Mouse (Mus musculus) heart, adult 18-20 months (tissue): ENCODE results near the gene Emc1. TPM values are rescaled to one million over a fixed set of nuclear protein-coding genes. Genes with fewer than 3 reads are reported as not detected.

Experiments used
- microRNA-seq, 2 experiments: library from miRNA; unstranded; fragments of <30 nt; microRNA quantifications; one replicate each; pipeline ENCODE4 v1.2.0; 2022
- total RNA-seq, 2 experiments: library from RNA; stranded (reverse); gene quantifications; 2 replicates each; pipeline ENCODE4 v1.2.3; 2021

Emc1 gene
- total RNA-seq, 2 experiments from 2014 or later: 47.8 to 52.4 TPM

Small RNA genes lying within 50 kb of the gene (microRNA-seq; reads per million reads assigned to microRNA genes)
- gene Gm24245: 0 to 0.38 reads per million in 2 experiments
- 1.9 to 4.1 reads per million in 2 experiments for gene Gm25732

Other genes starting within 250 kb of the Emc1 start
- gene Minos1, start 221.5 kb upstream of the Emc1 start, total RNA-seq: 100 to 1,000 TPM; 596 to 645 TPM
- 100 to 1,000 TPM; 356 to 380 TPM for gene Capzb, start 159.7 kb upstream of the Emc1 start, total RNA-seq
- gene Pqlc2, start 41.9 kb upstream of the Emc1 start, total RNA-seq: 1 to 10 TPM; 5.0 to 5.8 TPM
- 10 to 100 TPM; 55.9 to 57.5 TPM for gene Akr7a5, start 41.8 kb upstream of the Emc1 start, total RNA-seq
- 10 to 100 TPM; 26.0 to 30.7 TPM for gene Mrto4, start within 50 bp of the Emc1 start, total RNA-seq
- 100 to 1,000 TPM in 1 of 2 experiments, 10 to 100 TPM in 1; 93.4 to 104 TPM for gene Ubr4, start within 50 bp of the Emc1 start, total RNA-seq
- 1 to 10 TPM; 4.3 to 4.4 TPM for gene Iffo2, start 178.0 kb downstream of the Emc1 start, total RNA-seq